Mouse (Mus musculus): ENCODE results near the gene Clmp.

The Clmp gene

DNA sequence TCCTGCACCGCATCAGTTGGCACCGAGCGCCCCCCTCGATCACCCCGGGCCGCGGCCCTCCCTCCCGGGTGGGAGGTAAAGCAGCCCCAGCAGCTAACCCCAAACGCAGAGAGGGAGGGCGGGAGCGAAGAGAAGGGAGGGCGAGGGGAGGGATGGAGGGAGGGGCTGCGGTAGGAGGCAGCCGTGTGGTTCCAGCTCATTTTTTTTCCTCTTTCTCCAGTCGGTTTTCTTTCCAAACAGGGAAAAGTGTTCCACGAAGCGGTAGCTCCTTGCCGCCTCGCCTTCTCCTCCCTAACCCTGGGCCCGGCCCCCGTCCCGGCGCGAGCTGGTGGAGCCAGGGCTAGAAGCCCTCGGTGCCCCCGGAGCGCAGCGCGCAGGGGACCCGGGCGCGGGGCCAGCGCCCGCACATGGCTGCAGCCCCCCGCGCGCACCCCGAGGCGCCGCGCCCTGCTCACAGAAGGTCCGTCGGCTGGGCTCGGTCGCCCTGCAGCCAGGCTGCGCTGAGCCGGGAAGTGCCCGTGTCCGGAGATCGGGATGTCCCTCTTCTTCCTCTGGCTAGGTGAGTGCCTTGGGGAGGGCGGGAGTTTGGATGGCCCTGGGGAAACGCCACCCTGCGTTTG, at the start of gene Clmp:
Gene Clmp (plus strand): TSS at position 162 of the 620 bp plus-strand sequence.
- DNase-seq, result no peak

DNA sequence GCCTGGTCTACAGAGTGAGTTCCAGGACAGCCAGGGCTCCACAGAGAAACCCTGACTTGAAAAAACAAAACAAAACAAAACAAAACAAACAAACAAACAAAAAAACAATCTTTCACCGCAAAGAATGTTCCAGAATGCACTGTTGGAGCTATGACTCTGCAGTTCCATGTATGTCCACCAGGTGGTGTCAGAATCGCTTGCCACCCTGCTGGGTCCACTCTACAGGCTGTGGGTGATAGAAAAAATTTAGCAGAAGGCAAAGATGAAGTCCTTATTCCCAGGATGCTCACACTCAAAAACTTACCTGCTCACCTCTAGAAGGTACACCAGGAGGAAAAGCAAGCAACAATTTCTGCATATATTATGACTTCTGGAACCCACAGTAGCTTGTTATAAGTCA, 49.7 kb upstream of the Clmp start:
- DNase-seq, result peak; percentile 69 to 82

DNA sequence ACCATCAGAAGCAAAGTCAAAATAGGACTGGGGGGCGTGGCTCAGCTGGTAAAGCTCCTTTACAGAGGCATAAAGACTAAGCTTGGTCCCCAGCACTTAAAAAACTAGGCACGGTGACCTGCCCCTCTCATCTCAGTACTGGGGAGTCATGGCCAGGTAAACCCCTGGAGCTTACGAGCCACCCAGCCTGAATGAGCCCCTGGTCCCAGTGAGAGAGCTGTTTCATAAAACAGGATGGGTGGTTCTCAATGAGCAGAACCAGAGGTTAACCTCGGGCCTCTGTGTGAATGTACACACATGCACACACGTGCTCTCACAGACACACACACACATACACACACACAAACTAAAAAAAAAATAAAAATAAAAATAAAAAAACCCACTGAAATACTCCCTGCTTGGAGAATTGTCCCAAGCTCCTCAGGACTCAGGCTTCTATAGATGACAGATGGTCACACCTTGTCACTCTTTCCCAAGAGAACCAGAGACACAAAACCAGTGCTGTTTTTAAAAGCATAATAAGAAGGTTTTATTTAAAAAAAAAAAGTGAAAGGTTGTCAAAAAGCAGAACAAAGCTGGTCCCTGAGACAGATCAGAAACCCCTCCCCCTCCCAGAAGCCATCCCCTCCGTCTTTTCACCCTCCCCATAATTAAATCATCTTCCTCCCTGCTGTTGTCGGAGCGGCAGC, 47.9 kb upstream of the Clmp start:
- no peak for DNase-seq

DNA sequence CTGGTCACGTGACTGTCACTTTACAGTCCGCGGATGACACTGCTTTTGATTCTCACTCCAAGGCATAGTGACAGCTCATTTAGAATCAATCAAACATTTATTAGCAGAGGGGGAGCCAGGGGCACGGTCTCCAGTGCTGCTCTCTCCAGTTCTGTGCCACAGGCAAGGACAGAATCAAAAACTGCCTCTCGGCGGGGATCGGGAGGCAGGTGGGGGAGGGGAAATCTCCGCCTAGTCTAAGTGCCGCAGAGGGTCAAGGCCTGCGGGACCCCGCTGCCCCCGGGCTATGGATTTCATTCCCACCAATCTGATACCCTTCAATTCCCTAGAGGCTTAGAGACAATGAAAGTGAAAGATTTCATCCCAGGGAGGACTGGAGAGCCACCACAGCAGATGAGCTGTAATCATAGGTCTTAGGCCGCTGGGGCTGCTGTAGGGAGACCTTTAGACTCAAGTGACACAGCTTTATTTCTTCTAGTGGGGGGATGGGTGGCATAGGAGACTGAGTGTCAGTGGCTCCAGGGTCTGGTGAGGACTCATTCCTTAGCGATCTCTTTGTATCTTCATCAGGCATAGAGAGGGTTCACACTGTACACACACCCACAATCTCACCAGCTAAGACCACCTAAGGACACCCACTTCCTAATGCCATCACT, 47.2 kb upstream of the Clmp start:
- DNase-seq, result peak; percentile 51 to 60

DNA sequence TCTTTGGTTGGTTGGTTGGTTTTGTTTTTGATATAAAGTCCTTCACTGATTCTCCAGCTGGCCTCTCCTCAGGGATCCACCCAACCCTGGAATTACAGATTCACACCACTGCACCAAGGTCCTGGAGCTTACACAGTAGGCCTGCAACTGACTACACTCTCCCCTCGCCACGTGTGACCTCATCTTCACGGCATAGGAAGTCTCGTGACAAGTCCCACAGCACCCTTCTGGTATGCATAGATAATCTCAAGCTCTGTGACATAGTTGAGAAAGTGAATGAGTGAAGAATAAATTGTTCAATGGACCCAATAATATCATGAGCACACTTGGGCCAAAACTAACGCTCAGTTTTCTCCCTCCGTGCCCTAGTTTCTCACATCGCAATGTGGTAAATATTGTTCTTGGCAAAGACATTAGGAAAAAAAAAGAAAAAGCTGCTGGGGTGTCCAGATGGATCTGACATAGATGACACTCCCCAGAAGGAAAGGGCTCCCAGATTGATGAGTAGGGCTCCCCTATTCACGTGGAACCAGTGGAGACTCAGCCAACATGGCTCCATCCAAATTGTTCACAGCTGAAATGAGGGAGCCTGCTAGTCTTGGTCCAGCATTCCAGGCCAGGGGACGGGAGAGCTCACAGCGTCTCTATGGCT, 46.1 kb upstream of the Clmp start:
- DNase-seq, result no peak

DNA sequence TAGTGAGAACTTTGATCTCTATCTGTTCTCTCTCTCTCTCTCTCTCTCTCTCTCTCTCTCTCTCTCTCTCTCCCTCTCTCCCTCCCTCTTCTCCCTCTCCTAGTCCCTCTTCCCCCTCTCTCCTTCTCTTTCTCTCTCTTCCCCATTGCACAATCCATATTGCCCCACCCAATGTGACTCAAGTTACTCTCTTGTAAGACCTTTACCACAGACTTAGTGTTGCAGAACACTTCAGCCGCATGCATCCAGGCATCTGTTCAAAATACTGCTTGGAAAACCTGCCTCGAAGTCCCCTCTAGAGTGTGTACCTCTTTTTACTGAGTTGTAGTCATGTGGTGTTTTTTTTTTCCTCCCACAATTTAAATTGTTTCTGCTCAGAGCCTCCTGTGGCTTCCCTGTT, 44.4 kb upstream of the Clmp start:
- no peak for DNase-seq

DNA sequence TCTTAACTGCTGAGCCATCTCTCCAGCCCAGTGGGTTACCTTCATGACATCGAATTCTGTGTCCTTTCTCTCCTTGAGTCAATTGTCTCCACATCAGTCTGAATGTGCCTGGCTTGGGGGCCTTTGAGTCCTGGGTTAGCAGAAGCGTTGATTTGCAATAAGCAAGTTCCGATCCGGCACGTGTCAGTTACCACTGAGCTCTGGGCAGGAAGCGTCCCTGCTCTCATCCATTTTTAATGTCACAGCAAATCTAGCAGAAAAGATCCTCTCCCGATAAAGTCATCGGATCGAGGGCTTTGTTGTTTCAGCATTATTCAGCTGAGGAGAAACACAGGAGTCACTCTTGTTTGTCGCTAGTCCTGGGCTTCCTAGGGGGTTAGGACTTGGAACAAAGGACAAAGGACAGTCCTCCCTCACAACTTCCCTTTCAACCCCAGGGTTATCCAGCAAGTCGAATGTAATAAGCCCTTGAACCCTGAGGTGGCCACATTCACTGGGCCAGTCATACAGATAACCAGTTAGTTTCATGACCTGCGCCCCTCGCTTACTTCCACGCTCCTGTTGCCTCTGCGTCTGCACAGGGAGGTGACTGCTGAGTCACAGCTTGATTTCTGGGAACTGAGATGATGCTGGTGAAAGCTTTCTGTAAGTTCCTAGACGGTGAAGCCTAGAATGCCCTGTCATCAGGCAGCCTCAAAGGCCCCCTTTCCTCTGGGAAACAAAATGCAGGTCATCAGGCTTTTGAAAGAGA, 43.1 kb upstream of the Clmp start:
- no peak for DNase-seq

DNA sequence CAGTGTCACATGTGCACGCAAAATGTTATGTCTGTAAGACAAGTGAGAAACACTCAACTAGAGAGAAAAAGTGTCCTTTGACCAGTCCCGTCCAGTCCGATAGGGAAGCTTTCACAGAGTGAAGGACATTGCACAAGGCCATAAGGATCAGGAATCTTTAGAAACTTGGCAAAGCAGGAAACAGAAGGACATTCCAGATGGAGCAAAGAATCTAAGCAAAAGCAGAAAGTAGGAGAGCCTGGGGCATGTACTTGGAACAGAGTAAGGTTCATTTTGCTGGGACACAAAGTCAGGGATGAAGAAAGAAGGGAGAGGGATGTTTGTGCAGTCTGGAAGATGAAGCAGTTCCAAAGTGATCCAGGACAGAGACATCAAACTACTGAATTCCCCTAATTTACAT, 36.3 kb upstream of the Clmp start:
- no peak for DNase-seq

DNA sequence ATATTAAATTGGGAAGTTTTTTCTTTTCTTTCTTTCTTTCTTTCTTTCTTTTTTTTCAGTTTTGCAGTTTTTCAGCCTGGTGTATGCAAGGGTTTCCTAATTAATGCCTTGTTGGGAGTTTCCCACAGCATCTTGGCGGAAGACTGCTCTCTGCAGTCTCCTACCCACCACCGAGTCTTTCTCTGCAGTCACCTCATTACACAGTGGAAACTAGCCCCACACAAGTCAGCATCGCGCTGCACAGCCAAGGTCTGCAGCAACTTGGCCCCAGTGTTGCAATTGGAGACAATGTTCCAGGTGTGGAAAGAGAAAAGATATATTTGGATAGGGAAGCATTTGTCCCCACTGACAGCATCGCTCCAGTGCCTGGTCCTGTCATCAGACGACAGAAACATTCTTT, 35.8 kb upstream of the Clmp start:
- no peak for DNase-seq

DNA sequence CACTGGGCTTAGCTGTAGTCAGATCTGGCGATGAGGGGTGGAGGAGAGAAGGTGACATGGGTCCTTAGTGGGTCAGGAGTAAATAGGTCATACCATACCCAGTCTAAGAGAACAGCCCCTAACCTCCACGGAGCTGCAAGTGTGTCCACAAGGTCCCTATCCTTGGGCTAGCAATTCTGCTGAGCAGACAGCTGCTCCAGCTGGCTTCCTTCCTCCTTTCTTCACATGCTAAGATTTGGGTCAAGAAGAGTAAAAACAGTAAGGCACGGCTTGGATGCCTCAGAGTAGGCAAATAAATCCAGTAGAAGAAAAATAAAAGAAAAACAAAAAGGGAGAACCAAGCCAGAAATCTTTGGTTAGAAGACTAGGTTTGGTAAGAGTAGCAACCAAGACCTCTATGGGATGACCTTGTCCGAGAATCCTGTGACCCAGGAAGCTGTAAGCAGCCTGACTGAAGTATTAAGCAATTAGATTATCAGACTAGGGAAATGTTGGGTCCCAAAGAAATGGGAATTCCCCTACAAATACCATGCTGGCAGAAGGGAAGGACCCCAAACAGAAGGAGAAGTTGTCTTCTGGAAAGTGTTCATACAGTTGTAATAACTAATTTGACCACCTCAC, 34.4 kb upstream of the Clmp start:
- DNase-seq, result no peak

DNA sequence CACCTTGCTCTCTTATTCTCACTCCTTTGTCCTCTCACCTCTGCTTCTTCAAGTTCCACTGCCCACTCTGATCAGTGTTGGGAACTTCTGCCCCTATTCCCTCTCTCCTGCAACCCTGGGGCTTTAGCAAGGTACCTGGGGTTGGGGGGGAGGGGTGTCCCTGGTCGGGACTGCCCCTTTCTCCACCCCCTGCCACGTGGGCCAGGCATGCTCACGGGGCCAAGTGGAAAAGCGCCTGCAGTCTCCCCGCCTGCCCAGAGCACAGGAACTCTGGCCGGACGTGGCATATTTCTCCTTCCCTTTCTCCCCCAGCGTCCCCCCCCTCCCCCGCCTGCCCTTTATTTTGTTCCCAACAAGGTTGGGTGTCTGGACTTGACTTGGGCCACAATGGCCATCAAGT, 33.0 kb upstream of the Clmp start:
- DNase-seq, result peak in 1 of 2 experiments; percentile 53

DNA sequence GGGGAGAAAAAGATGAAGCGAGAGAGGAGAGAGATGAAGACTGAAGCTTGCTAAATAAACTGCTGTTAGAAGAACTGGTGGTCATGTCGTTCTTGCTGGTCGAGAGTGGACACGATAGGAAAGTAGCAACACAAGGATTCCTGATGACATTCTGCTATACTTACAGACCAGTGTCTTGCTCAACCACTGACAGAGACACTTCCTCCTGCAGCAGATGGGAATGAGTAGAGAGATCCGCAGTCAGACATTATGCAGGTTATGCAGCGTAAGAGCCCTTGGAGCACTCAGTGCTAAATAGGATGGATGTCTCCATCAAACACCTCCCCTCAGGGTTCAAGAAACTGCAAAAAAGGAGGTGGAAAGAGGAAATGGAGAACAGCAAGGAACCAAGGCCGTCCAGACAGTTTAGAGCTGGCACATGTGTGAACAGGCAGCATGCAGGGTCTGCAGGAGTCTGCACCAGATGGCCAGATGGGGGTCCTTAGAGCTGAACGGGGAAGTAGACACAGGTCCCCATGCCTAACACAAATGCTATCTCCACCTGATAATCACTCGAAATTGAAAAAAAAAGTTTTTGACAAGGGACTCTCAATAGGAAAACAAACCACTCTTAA, 19.5 kb upstream of the Clmp start:
- DNase-seq, result no peak

DNA sequence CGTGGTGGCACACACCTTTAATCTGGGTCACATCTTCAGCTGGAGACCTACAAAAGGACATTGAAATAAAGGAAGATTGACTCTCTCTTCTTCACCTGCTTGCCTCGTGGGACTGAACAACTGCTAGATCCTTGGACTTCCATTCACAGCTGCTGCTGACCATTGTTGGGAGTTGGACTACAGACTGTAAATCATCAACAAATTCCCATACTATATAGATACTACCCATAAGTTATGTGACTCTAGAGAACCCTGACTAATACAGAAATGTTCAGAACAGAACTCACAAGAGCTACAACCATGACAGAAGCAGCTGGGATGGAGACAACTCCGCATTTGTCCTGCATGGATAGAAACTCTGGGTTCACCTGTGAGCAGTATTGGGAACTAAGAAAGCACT, 15.4 kb upstream of the Clmp start, which contains the start of gene Gm21915:
Gene Gm21915 (plus strand): TSS at position 301 of the 400 bp plus-strand sequence.
- no peak for DNase-seq

DNA sequence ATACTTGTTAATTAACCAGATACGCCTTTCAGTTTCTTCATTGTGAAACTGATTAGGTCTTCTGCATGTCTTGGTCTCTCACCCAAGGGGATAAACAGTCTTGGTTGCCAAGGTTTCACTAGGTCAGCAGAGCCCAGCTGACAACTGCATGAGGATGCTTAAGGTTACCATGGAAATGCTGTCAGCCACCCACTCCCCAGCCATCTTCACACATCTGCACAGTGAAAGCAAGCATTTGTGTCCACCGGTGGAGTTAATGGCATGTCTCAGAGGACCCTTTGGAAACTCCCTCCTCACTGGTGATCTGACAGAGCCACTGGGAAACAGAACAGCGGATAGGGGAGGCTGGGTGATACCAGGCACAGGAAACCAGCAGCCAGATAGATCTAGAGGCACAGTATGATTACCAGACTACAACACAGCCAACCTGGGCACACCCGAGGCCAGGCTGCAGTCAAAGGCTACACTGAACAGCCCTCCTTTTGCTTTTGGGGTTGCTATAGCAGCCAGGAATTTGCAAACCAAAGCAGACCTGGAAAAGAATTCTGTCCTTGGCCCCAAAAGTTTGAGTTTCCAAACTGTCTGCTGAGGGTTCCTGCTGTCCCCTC, 14.3 kb upstream of the Clmp start:
- DNase-seq, result no peak

DNA sequence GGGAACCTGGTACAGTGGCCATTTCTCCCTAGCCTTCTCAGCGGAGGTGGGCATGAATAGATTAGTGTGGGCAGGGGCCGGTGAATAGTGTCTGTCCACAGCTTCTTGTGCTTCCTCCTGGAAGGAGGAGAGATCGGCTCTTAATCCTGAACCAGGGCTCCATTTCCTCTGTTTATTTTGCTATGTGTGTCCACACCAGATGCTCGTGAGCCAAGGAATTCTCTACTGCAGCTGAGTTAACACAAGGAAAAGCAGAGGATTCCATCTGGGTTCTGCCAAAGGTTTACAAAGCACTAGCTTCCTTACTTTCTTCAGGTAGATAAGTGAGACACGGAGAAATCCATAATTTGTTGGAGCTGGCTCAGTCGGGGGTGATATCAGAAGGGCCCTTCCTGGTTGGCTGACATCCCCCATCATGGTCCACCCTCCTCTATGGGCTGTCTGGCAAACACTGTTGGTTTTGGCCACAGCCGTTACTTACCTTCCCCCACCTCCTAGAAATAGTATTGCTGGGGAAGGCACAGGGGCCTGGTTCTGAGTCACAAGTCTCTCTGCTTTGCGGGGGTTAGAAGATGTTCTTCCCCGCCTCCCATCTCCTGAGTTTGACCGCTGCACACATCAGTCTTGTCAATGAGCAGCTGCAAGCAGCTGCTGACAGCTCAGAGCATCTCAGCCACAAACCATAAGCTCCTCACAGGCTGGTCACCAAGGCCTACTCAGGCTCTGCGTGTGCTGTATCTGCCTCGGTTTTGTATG, 10.4 kb upstream of the Clmp start:
- DNase-seq, result no peak

DNA sequence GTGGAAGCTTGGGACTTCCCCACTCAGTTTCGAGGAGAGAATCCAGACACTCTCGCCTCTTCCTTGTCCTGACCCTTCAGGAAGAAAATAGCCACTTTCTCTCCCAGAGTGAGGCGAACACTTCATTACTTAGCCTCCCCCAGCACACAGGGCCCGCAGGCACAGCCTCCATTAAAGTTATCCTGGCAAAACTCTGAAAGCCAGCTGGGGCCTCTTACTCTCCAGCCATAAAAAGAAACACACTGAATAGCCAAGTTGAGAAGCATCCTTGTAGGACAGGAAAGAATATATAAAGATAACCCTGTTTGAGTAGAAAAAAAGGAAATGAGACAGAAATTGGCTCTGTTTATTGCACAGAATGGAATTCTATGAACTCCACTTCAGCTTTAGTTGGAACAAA, 7.1 kb upstream of the Clmp start:
- DNase-seq, result no peak

DNA sequence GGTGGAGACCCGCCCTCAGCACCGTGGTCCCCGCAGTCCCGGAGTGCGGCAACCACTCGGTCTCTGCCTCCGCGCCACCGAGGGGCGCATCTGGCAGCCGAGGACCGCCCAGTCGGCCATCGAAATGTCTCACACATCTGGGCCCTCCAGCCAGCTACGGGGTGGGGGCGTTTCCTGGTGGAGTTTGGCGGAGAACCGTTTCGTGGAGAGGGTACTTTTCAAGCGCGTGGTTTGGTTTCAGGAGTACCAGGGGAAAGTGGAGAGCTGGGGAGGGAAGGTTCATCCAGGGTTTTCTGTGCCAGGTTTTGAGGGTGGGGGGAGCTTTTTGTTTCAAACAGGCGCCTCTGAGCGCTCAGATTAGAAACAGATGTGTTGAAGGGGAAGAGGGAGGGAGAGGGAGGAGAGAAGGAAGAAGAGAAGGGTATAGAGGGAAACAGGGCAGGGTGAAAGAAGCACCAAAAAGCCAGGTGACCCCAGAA, 698 bp downstream of the Clmp start:
- peak in 1 of 2 experiments; percentile 40 for DNase-seq

DNA sequence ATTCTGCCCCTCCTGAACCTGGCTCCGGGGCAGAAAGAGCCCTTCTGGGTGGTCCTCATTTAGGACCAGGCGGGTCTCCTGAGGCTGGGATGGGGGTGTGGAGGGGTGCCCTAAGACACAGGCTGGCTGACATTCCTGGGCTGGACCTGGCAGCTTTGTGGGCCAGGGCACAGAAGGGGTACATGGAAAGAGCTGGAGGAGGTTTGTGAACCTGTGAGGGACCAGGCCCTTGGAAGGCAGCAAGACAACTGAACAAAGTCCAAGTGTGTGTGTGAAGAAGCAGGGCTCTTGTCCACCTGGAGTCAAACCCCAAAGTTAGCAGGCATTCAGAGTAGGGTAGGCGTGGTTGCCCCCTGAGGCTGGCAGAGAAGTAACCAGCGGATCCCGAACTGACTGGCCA, 1.3 kb downstream of the Clmp start:
- no peak for DNase-seq

DNA sequence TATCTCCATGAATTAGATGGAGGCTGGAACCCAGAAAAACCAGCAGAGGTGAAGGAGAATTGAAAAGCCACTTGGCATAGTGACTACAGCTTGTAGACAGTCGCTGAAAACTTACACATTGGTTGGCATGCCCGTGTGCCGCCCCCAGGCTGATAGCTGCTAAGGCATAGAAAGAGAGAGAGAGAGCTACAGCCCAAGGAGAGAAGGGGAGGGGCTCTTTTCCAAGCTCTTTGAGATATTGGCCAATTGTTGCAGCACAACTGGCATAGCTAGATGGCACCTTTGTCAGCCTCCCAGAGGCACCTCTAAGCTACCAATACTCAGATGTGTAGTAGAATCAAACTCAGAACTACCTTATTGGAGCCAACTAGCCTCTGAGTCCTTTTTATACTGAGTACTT, 1.8 kb downstream of the Clmp start:
- DNase-seq, result no peak

DNA sequence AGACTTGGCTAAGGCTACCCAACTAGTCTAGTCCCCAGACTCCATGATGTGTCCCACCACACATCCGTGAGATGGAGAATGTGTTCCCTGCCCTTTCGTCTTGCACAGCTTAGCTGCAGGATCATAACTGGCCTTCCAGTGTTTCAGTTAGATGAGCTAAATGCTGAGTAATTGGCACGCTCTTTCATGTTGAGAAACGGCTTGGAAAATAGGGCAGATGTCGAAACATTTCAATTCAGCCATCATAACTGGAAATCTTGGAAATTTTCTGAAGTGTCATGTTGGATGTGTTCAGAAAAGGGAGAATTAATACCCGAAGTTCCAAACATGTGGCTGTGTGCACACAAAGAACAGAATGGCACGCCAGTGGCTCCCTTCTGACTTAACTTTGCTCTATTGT, 4.7 kb downstream of the Clmp start:
- DNase-seq, result no peak

DNA sequence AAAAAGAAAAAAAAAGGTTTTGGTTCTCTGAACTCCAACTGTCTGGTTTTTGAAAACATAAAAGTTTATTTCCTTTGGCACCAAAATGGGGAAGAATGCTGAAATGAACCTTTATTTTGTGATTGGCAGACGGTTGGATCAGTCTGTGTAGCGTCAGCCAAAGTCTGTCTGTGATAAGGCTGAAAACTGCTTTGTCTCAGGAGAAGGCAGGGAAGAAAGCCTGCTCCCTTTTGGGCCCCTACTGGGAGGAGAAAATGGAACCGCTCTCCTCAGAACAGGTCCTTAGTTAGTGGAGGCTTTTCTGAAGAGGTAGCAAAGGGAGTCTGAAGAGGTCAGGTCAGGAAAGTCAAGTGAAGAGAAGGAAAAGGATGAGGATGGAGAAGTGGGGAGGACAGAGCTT, 7.3 kb downstream of the Clmp start:
- DNase-seq, result no peak

Measured in kidney, postnatal 25 days (tissue).